Mouse (Mus musculus) heart, postnatal 10 days (tissue): ENCODE data around the gene Atf7ip. TPM values are rescaled to one million over a fixed set of nuclear protein-coding genes. Genes with fewer than 3 reads are reported as not detected.

Experiments used
- DNase-seq, 2 experiments: peaks; one replicate each; pipeline ENCODE4 v3.0.0; 2021
- intact Hi-C: fragments of 180-260 bp; cut with DNase I; formaldehyde crosslinking; loops from one replicate; pipeline ENCODE4 v1.15.1; 2025
- total RNA-seq, 2 experiments: library from RNA; stranded (reverse); gene quantifications; 2 replicates each; pipeline ENCODE4 v1.2.3; 2021

The Atf7ip gene
- total RNA-seq, 2 experiments from 2014 or later = 93.8 to 103 TPM

- intact Hi-C loops = loop anchor here (5.0 kb wide), 1 partner anchor 1626 kb away; the partner anchor contains the start of gene Cdkn1b
- peak; percentile 84 to 86 for DNase-seq
Measured at GRCm38 (mm10) chr6:136548041-136548770, 42.2 kb downstream of the Atf7ip start.

- intact Hi-C loops = loop anchor here (5.0 kb wide), 1 partner anchor 1626 kb away; the partner anchor contains the start of gene Cdkn1b
- DNase-seq = peak in 1 of 2 experiments; percentile 32
Measured at GRCm38 (mm10) chr6:136548796-136549195, 42.8 kb downstream of the Atf7ip start.

GRCm38 (mm10) chr6:136549606-136550005, 43.6 kb downstream of the Atf7ip start:
- intact Hi-C loops = loop anchor here (5.0 kb wide), 1 partner anchor 1627 kb away; the partner anchor contains the start of gene Cdkn1b
- no peak for DNase-seq

GRCm38 (mm10) chr6:136550596-136551304, 44.8 kb downstream of the Atf7ip start:
- peak; percentile 53 to 60 for DNase-seq
- intact Hi-C loops = no loop called here

GRCm38 (mm10) chr6:136551550-136552109, 45.7 kb downstream of the Atf7ip start:
- DNase-seq = no peak
- intact Hi-C loops = loop anchor here (2.0 kb wide), 1 partner anchor 33 kb away; no protein-coding TSS in a partner anchor

GRCm38 (mm10) chr6:136553156-136553555, 47.2 kb downstream of the Atf7ip start:
- DNase-seq = no peak
- intact Hi-C loops = loop anchor here (2.0 kb wide), 1 partner anchor 34 kb away; no protein-coding TSS in a partner anchor

- intact Hi-C loops = loop anchor here (2.0 kb wide), 1 partner anchor 35 kb away; no protein-coding TSS in a partner anchor
- DNase-seq = peak; percentile 67 to 71
Measured at GRCm38 (mm10) chr6:136553767-136554569, 48.0 kb downstream of the Atf7ip start.

GRCm38 (mm10) chr6:136554774-136555522, 49.0 kb downstream of the Atf7ip start:
- peak; percentile 66 to 74 for DNase-seq
- intact Hi-C loops = loop anchor here (1.0 kb wide), 1 partner anchor 89 kb away; no protein-coding TSS in a partner anchor

- intact Hi-C loops = loop anchor here (1.0 kb wide), 1 partner anchor 89 kb away; no protein-coding TSS in a partner anchor
- peak; percentile 62 to 81 for DNase-seq
Measured at GRCm38 (mm10) chr6:136555523-136555915, 49.6 kb downstream of the Atf7ip start.

- intact Hi-C loops = no loop called here
- no peak for DNase-seq
Measured at GRCm38 (mm10) chr6:136558288-136559005, 52.5 kb downstream of the Atf7ip start.

GRCm38 (mm10) chr6:136566002-136566401, 60.0 kb downstream of the Atf7ip start:
- DNase-seq = no peak
- intact Hi-C loops = no loop called here

- intact Hi-C loops = no loop called here
- no peak for DNase-seq
Measured at GRCm38 (mm10) chr6:136590739-136591138, 84.8 kb downstream of the Atf7ip start.

GRCm38 (mm10) chr6:136594541-136594940, 88.6 kb downstream of the Atf7ip start:
- DNase-seq = no peak
- intact Hi-C loops = no loop called here

GRCm38 (mm10) chr6:136602601-136603000, 96.6 kb downstream of the Atf7ip start:
- no peak for DNase-seq
- intact Hi-C loops = no loop called here

- DNase-seq = peak in 1 of 2 experiments; percentile 17
Measured at GRCm38 (mm10) chr6:136611351-136612215, 105.6 kb downstream of the Atf7ip start.

GRCm38 (mm10) chr6:136612312-136612711, 106.3 kb downstream of the Atf7ip start:
- intact Hi-C loops = no loop called here

More at GRCm38 (mm10) chr6:136611351-136612215, 105.6 kb downstream of the Atf7ip start:
- intact Hi-C loops = no loop called here

GRCm38 (mm10) chr6:136614156-136614555, 108.2 kb downstream of the Atf7ip start:
- DNase-seq = no peak
- intact Hi-C loops = no loop called here

More at GRCm38 (mm10) chr6:136612312-136612711, 106.3 kb downstream of the Atf7ip start:
- DNase-seq = no peak
